Mouse (Mus musculus) ES-Bruce4 (cell line): Measurements from ENCODE around the gene Stau1. TPM values are rescaled to one million over a fixed set of nuclear protein-coding genes. Genes with fewer than 3 reads are reported as not detected.

ENCODE experiments used
- H3K27ac ChIP-seq: 2 replicates; pipeline ENCODE4 v1.5.1; 2012; ENCODE audit warnings: low read length, inconsistent platforms; ENCODE audit not compliant: insufficient read depth
- H3K27me3 ChIP-seq: 2 replicates; pipeline ENCODE4 v1.6.1; 2012; ENCODE audit warnings: mild to moderate bottlenecking, low read length, inconsistent platforms; ENCODE audit not compliant: control insufficient read depth, poor library complexity, insufficient read depth, severe bottlenecking
- H3K36me3 ChIP-seq: 2 replicates; pipeline ENCODE4 v1.6.1; 2012; ENCODE audit warnings: inconsistent platforms, mild to moderate bottlenecking, low read length, moderate library complexity; ENCODE audit not compliant: control insufficient read depth, poor library complexity, insufficient read depth, severe bottlenecking
- H3K4me1 ChIP-seq: one replicate; pipeline ENCODE4 v1.8.1; 2011; ENCODE audit warnings: low read length; ENCODE audit not compliant: control insufficient read depth, insufficient read depth
- H3K4me3 ChIP-seq: 2 replicates; pipeline ENCODE4 v1.5.1; 2011; ENCODE audit warnings: low read depth, mild to moderate bottlenecking, low read length
- H3K9ac ChIP-seq: 2 replicates; pipeline ENCODE4 v1.6.1; 2012; ENCODE audit warnings: low read depth, mild to moderate bottlenecking, inconsistent platforms; ENCODE audit not compliant: poor library complexity, severe bottlenecking
- H3K9me3 ChIP-seq: replicated peaks from 2 replicates; pipeline ENCODE4 v1.6.1; 2012; ENCODE audit warnings: mild to moderate bottlenecking, low read length, inconsistent platforms; ENCODE audit not compliant: control insufficient read depth, poor library complexity, insufficient read depth, severe bottlenecking
- CTCF ChIP-seq: IDR thresholded peaks from one replicate; pipeline ENCODE4 v1.8.1; 2011; ENCODE audit warnings: low read depth, low read length
- EP300 ChIP-seq: IDR thresholded peaks from 2 replicates; pipeline ENCODE4 v1.6.1; 2011; ENCODE audit warnings: low read depth, low read length; ENCODE audit not compliant: insufficient read depth
- POLR2A ChIP-seq: IDR thresholded peaks from one replicate; pipeline ENCODE4 v1.8.1; 2011; ENCODE audit warnings: low read length; ENCODE audit not compliant: insufficient read depth
- polyA plus RNA-seq: library from polyadenylated mRNA; stranded (reverse); fragments of >200 nt; gene quantifications from 2 replicates; pipeline ENCODE4 v1.2.4, GENCODE M21; 2011; ENCODE audit warnings: low read depth; ENCODE audit not compliant: missing spikeins, insufficient read depth, insufficient read length

The Stau1 gene
- polyA plus RNA-seq, 1 experiment: 55.4 TPM

DNA sequence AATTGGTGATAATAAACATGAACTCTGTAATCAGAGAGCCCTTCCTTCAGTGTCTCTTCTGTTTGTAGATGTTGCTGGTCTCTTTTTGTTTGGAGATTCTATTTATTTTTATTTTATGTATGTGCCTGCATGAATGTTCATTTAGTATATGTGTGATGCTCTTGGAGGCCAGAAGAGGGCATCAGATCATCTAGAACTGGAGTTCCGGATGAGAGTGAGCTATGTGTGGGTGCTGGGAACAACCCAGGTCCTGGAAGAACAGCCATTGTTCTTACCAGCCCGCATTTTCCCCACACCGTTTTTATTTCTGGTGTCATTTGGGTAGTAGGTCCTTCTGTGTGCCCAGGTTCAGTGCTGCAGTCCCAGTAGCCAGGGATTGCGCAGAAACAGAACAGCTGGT lies 34.4 kb upstream of the Stau1 start:
- H3K4me1 ChIP-seq: no peaks in the 10 kb centered on the region
- H3K9ac ChIP-seq: no peak overlapping the region
- H3K27ac ChIP-seq: no peak overlapping the region
- no peaks in the 10 kb centered on the region for H3K9me3 ChIP-seq
- no peak overlapping the region for H3K4me3 ChIP-seq
- TF ChIP-seq EP300 (no peak), CTCF (no peak), POLR2A (no peak)
- H3K36me3 ChIP-seq: peaks cover 48% of the 10 kb centered on the region
- H3K27me3 ChIP-seq: no peaks in the 10 kb centered on the region

DNA sequence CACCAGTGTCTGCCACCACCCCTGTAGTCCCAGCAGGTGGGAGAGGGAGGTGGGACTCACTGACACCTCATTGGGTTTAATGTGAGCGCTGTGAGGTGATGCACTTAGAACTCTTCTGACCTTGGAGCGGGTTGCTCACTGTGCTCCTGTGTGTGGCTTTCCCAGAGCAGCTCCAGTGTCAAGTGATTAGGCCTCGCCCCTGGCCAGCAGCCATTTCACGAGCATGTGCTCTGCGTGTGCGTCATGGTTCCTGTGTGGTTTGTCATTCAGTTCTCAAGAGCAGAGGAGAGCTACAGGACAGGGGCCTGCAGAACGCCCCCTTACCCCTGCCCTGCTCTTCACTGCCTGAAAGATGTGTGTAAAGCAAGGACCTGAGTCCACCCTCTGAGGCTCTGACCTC lies 32.5 kb upstream of the Stau1 start:
- H3K27ac ChIP-seq: no peak overlapping the region
- H3K4me3 ChIP-seq: no peak overlapping the region
- peaks cover 43% of the 10 kb centered on the region for H3K36me3 ChIP-seq
- H3K4me1 ChIP-seq: no peaks in the 10 kb centered on the region
- H3K9me3 ChIP-seq: no peaks in the 10 kb centered on the region
- no peaks in the 10 kb centered on the region for H3K27me3 ChIP-seq
- H3K9ac ChIP-seq: no peak overlapping the region
- TF ChIP-seq POLR2A (no peak), CTCF (no peak), EP300 (no peak)

DNA sequence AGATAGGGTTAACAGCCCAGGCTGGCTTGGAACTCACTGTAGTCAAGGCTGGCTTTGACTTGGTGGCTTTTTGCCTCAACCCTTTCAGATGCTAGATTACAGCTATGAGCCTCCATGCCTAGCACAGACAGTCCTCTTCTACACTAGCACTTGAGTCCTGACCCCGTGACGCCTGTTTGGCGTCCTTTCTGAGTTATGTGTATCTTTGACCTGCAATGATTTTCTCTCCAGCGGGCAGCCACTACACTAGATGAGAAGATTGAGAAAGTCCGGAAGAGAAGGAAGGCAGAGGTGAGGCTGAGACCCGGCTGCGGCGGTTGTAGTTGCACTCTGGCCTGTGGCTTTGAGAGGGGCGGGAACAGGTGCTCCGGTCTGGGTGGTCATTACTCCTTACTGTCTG lies 23.3 kb upstream of the Stau1 start:
- H3K4me3 ChIP-seq: no peak overlapping the region
- peaks cover 42% of the 10 kb centered on the region for H3K36me3 ChIP-seq
- no peak overlapping the region for H3K27ac ChIP-seq
- peaks cover 3% of the 10 kb centered on the region for H3K4me1 ChIP-seq
- H3K27me3 ChIP-seq: no peaks in the 10 kb centered on the region
- H3K9me3 ChIP-seq: no peaks in the 10 kb centered on the region
- TF ChIP-seq POLR2A (no peak), CTCF (no peak), EP300 (no peak)
- H3K9ac ChIP-seq: no peak overlapping the region

DNA sequence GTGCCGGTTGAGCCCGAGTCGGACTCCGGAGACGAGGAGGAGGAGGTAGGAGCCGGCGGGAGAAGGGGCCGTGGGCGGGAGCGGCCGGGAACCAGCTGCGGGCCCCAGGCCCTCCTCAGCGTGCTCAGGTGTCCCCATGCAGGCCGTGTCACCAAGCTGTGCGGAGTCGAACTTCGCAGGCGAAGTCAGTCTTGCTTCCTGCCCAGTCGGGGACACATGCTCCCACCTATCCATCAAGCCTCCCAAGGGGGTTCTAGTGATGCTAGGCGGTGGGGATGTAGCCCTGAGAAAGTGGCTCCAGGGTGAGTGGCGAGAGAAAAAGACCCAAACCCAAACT lies 19.3 kb upstream of the Stau1 start:
- Histone ChIP-seq H3K36me3 (peaks cover 22% of the 10 kb centered on the region), H3K27ac (no peak overlapping the region), H3K27me3 (no peaks in the 10 kb centered on the region), H3K4me1 (peaks cover 3% of the 10 kb centered on the region), H3K9ac (peak overlapping the region; percentile 69), H3K9me3 (no peaks in the 10 kb centered on the region), H3K4me3 (peak overlapping the region; percentile 96)
- no peak for TF ChIP-seq EP300
- no peak for TF ChIP-seq POLR2A
- no peak for TF ChIP-seq CTCF

DNA sequence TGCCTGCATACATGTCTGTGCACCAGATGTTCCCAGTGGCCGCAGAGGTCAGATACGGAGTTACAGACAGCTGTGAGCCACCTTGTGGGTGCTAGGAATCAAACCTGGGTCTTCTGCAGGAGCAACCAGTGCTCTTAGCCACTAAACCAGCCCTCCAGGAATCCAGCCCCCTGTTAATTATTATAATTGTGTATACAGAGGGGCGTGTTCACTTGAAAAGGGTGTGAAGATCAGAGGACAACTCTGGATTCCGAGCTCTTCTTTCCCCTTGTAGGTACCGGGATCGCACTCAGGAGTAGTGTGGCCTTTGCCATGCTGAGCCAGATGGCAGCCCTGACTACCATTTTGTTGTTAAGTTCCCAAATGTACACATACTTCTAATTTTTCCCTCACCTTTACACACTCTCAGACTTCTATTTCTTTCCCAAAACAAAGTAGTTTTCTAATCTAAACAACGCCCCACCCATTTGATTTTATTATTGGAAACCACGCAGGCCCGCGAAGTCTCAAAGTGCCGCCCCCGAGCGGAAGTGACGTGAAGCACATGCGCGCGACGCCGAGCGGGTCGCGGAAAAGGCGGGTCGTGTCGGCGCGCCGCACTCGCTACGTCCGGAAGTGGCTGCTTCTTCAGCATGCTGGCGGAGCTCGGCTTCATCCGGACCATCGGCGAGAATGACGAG lies 18.7 kb upstream of the Stau1 start, which contains the start of gene Ddx27:
Gene Ddx27 (plus strand): TSS at position 492 of the 680 bp plus-strand sequence.
- TF ChIP-seq CTCF (no peak), POLR2A (no peak), EP300 (peak; percentile 43; the same call in 1 of the 2 replicates)
- Histone ChIP-seq H3K4me1 (peaks cover 3% of the 10 kb centered on the region), H3K9me3 (no peaks in the 10 kb centered on the region), H3K27ac (peak within 1 kb of the TSS; percentile 76), H3K4me3 (peak within 1 kb of the TSS; percentile 96), H3K9ac (peak within 1 kb of the TSS; percentile 69), H3K36me3 (peaks cover 17% of the 10 kb centered on the region), H3K27me3 (no peaks in the 10 kb centered on the region)

DNA sequence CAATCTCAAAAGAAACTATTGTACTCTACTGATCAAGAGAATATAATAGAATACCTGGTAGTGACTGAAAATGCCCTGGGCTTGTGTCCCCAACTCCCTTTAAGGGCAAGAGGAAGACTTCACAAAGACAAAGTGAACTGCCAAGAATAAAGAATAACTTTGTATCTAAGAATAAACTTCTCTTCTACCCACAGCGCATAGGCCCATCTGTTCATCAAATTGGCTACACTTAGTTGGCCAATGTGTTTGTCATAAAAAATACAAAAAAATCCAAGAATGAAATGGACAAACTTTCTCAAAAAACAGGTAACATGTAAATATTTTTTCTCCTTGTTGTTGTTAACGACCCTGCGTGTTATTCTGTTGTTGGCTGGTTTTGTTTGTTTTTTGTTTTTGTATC lies 14.4 kb upstream of the Stau1 start:
- no peaks in the 10 kb centered on the region for H3K36me3 ChIP-seq
- H3K27me3 ChIP-seq: no peaks in the 10 kb centered on the region
- TF ChIP-seq POLR2A: no peak
- TF ChIP-seq EP300: no peak
- TF ChIP-seq CTCF: no peak
- H3K4me3 ChIP-seq: no peak overlapping the region
- H3K9me3 ChIP-seq: no peaks in the 10 kb centered on the region
- H3K9ac ChIP-seq: no peak overlapping the region
- no peaks in the 10 kb centered on the region for H3K4me1 ChIP-seq
- no peak overlapping the region for H3K27ac ChIP-seq
